Mouse (Mus musculus) thymus, adult 2 months (tissue): ENCODE measurements at regions not wholly inside any gene's neighbourhood (a gene's known extent, or its start where the extent isn't known, plus 50 kb on each side); places are given as distances from the start of the nearest gene placed in this dataset.

Experiments used
- CTCF ChIP-seq: fragments of 200-500 bp; IDR thresholded peaks from 2 replicates; pipeline ENCODE4 v1.5.1; 2012; ENCODE audit warnings: mild to moderate bottlenecking, control low read depth, low read length, moderate library complexity, borderline replicate concordance; ENCODE audit not compliant: control insufficient read depth, poor library complexity, insufficient read depth; ENCODE audit errors: extremely low read depth
- POLR2A ChIP-seq: fragments of 200-500 bp; IDR thresholded peaks from 2 replicates; pipeline ENCODE4 v1.6.1; 2012; ENCODE audit warnings: mild to moderate bottlenecking, low read length, control low read depth, moderate library complexity; ENCODE audit not compliant: control insufficient read depth, poor library complexity, insufficient read depth; ENCODE audit errors: extremely low read depth

DNA sequence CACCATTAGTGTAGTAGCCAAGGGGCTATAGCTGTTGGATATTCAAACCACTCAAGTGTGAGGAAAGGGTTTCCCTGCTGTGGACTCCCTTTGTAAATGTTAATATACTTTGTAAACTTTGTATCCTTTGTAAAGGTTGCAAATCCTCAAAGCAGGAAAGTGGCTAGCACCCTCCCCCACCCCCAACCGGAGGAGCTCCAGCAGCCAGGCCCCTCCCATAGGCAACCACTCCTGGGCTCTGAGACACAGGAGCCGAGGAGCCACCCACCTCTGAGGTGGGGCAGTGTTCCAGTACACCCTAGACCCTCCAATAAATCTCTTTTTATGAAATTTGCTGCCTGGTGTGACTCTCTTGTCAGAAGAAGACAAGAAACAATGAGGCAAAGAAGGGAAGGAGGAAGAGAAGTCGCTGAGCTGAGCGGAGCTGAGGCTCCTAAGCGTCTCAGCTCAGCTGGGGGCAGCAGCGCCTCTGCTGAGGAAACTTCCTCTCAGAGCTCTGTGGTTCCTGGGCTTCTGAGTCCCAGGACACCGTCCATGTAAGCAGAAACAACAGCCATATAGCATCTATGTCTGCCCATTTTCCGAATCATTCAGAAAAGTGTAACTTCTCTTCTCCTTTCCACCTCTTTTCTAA lies 64.5 kb upstream of the Wnt11 start:
- TF ChIP-seq CTCF (no peak), POLR2A (no peak)
